Mouse (Mus musculus): ENCODE data around the gene Evi2b. TPM values are rescaled to one million over a fixed set of nuclear protein-coding genes. Genes with fewer than 3 reads are reported as not detected.
A peak's percentile ranks its signal among the peaks of the same experiment; 100 is the strongest.

Evi2b gene
- total RNA-seq, 2 experiments from 2014 or later = 0.45 to 0.46 TPM

- no peak for DNase-seq
- TF ChIP-seq CTCF (IDR thresholded peaks at IDR 0.05) = no peak
- no peak overlapping the region for H3K27ac ChIP-seq
- no peak overlapping the region for H3K4me3 ChIP-seq
- intact Hi-C loops (cut with DNase I) = no loop called here
Observed at GRCm38 (mm10) chr11:79515798-79516197, 7.8 kb downstream of the Evi2b start.

- no peak overlapping the region for H3K27ac ChIP-seq
- DNase-seq = no peak
- no peak for TF ChIP-seq CTCF (IDR thresholded peaks at IDR 0.05)
- no peak overlapping the region for H3K4me3 ChIP-seq
- intact Hi-C loops (cut with DNase I) = no loop called here
Observed at GRCm38 (mm10) chr11:79515331-79515730, 8.2 kb downstream of the Evi2b start.

- Histone ChIP-seq H3K27ac (no peak overlapping the region), H3K4me3 (no peak overlapping the region)
- no peak for TF ChIP-seq CTCF (IDR thresholded peaks at IDR 0.05)
- intact Hi-C loops (cut with DNase I) = no loop called here
- no peak for DNase-seq
Observed at GRCm38 (mm10) chr11:79511970-79512369, 11.6 kb downstream of the Evi2b start.

GRCm38 (mm10) chr11:79504506-79504905 is 19.1 kb downstream of the Evi2b start:
- H3K4me3 ChIP-seq = no peak overlapping the region
- intact Hi-C loops (cut with DNase I) = no loop called here
- no peak for DNase-seq

GRCm38 (mm10) chr11:79503845-79504244 is 19.7 kb downstream of the Evi2b start, which contains the start of gene Omg:
Gene Omg, minus strand, starts transcription at chr11:79504084.
- Histone ChIP-seq H3K4me3 (no peak within 1 kb of the TSS), H3K27ac (no peak within 1 kb of the TSS)
- no peak for TF ChIP-seq CTCF (IDR thresholded peaks at IDR 0.05)
- intact Hi-C loops (cut with DNase I) = no loop called here
- DNase-seq = no peak

More at GRCm38 (mm10) chr11:79504506-79504905, 19.1 kb downstream of the Evi2b start:
- H3K27ac ChIP-seq = no peak overlapping the region
- no peak for TF ChIP-seq CTCF (IDR thresholded peaks at IDR 0.05)

- intact Hi-C loops (cut with DNase I) = no loop called here
- no peak overlapping the region for H3K27ac ChIP-seq
- no peak for DNase-seq
- H3K4me3 ChIP-seq = no peak overlapping the region
- TF ChIP-seq CTCF (IDR thresholded peaks at IDR 0.05) = no peak
Observed at GRCm38 (mm10) chr11:79502917-79503316, 20.6 kb downstream of the Evi2b start.

- peak overlapping the region; percentile 68 for H3K4me3 ChIP-seq
- intact Hi-C loops (cut with DNase I) = loop anchor here (5.0 kb wide), 1 partner anchor 32 kb away; no protein-coding TSS in a partner anchor
Observed at GRCm38 (mm10) chr11:79494976-79495800, 28.4 kb downstream of the Evi2b start.

GRCm38 (mm10) chr11:79484721-79485120 is 38.8 kb downstream of the Evi2b start:
- no peak for DNase-seq
- Histone ChIP-seq H3K27ac (no peak overlapping the region), H3K4me3 (no peak overlapping the region)
- intact Hi-C loops (cut with DNase I) = loop anchor here (5.0 kb wide), 1 partner anchor 93 kb away; no protein-coding TSS in a partner anchor
- no peak for TF ChIP-seq CTCF (IDR thresholded peaks at IDR 0.05)

More at GRCm38 (mm10) chr11:79494976-79495800, 28.4 kb downstream of the Evi2b start:
- DNase-seq = no peak
- TF ChIP-seq CTCF (IDR thresholded peaks at IDR 0.05) = no peak
- H3K27ac ChIP-seq = peak overlapping the region; percentile 72

- TF ChIP-seq CTCF (IDR thresholded peaks at IDR 0.05) = no peak
- intact Hi-C loops (cut with DNase I) = loop anchor here (5.0 kb wide), 1 partner anchor 93 kb away; no protein-coding TSS in a partner anchor
- no peak overlapping the region for H3K27ac ChIP-seq
- no peak for DNase-seq
- no peak overlapping the region for H3K4me3 ChIP-seq
Observed at GRCm38 (mm10) chr11:79483876-79484528, 39.6 kb downstream of the Evi2b start.

GRCm38 (mm10) chr11:79483392-79483791 is 40.2 kb downstream of the Evi2b start:
- Histone ChIP-seq H3K4me3 (no peak overlapping the region), H3K27ac (no peak overlapping the region)
- no peak for TF ChIP-seq CTCF (IDR thresholded peaks at IDR 0.05)
- intact Hi-C loops (cut with DNase I) = loop anchor here (5.0 kb wide), 1 partner anchor 94 kb away; no protein-coding TSS in a partner anchor
- DNase-seq = no peak

- no peak for DNase-seq
- Histone ChIP-seq H3K27ac (no peak overlapping the region), H3K4me3 (no peak overlapping the region)
- intact Hi-C loops (cut with DNase I) = no loop called here
- no peak for TF ChIP-seq CTCF (IDR thresholded peaks at IDR 0.05)
Observed at GRCm38 (mm10) chr11:79468097-79468496, 55.5 kb downstream of the Evi2b start.

Other genes with a start within 250 kb of the Evi2b start
- gene Gm9964, start 226.9 kb downstream of the Evi2b start, total RNA-seq (2021) = not detected
- gene Nf1, start 184.1 kb downstream of the Evi2b start, total RNA-seq (2021) = 10 to 100 TPM; 18.2 to 23.5 TPM
- not detected for gene Omg, start 19.7 kb downstream of the Evi2b start, total RNA-seq (2021)
- gene Evi2, start 6.8 kb upstream of the Evi2b start, total RNA-seq (2021) = not detected
- 1 to 10 TPM; 3.9 to 4.0 TPM for gene Evi2a, start 6.8 kb upstream of the Evi2b start, total RNA-seq (2021)
- gene Rab11fip4, start 67.5 kb upstream of the Evi2b start, total RNA-seq (2021) = under 1 TPM; 0.20 to 0.67 TPM